ENCODE assay signal across 7 mouse cellular contexts in genomic region chrX:139480022-139480894, GRCm38 (mm10). TPM values are rescaled to one million over a fixed set of nuclear protein-coding genes. Genes with fewer than 3 reads are reported as not detected.
DNase-seq lines count a peak whose midpoint lies in the region; ATAC-seq lines count a peak whose summit lies in the region.

D330045A20Rik (plus strand) TSS chrX:139480367.

- peak within 1 kb of the TSS; percentile 41 for H3K4me2 ChIP-seq in limb, embryonic 11.5 days (ENCODE audit: low read depth, severe bottlenecking)
- H3K4me2 ChIP-seq in midbrain, embryonic 13.5 days (replicated peaks): peak within 1 kb of the TSS; percentile 58

- H3K9me3 ChIP-seq in limb, embryonic 11.5 days (ENCODE audit: control insufficient read depth, low read length): no peaks in the 10 kb centered on the region
- H3K9me3 ChIP-seq in midbrain, embryonic 13.5 days: no peaks in the 10 kb centered on the region

- no peaks in the 10 kb centered on the region for H3K36me3 ChIP-seq in limb, embryonic 11.5 days (ENCODE audit: control insufficient read depth, insufficient read depth, low read length)
- H3K36me3 ChIP-seq in midbrain, embryonic 13.5 days: no peaks in the 10 kb centered on the region

- H3K4me1 ChIP-seq in limb, embryonic 11.5 days (ENCODE audit: control insufficient read depth, insufficient read depth, low read length): no peaks in the 10 kb centered on the region
- no peaks in the 10 kb centered on the region for H3K4me1 ChIP-seq in midbrain, embryonic 13.5 days (replicated peaks)

- 28% methylated on average over 28 of the region's 28 CpGs for WGBS in limb, embryonic 11.5 days
- 27% methylated on average over 28 of the region's 28 CpGs for WGBS in midbrain, embryonic 13.5 days

- ATAC-seq in limb, embryonic 11.5 days (ENCODE audit: insufficient number of reproducible peaks, low FRiP score, low TSS enrichment, low read depth): peak; percentile 54; the same call in 1 of the 2 replicates
- peak; percentile 89 for ATAC-seq in midbrain, embryonic 13.5 days

- H3K9ac ChIP-seq in limb, embryonic 11.5 days (ENCODE audit: low read length): no peak within 1 kb of the TSS
- H3K9ac ChIP-seq in midbrain, embryonic 13.5 days (replicated peaks): 0 out of 2 replicates have a peak within 1 kb of the TSS, but pooled peaks have one; percentile 41

- no peak within 1 kb of the TSS for H3K27ac ChIP-seq in limb, embryonic 11.5 days (replicated peaks; ENCODE audit: low read depth, low read length)
- no peak within 1 kb of the TSS for H3K27ac ChIP-seq in midbrain, embryonic 13.5 days

- H3K27me3 ChIP-seq in limb, embryonic 11.5 days (ENCODE audit: control insufficient read depth, insufficient read depth, low read length): no peaks in the 10 kb centered on the region
- H3K27me3 ChIP-seq in midbrain, embryonic 13.5 days: peaks cover 21% of the 10 kb centered on the region; the same call in 1 of the 2 replicates

- peak; percentile 5 for DNase-seq in urinary bladder, postnatal 14 days (ENCODE audit: low spot score)
- DNase-seq in urinary bladder, adult 18-20 months (ENCODE audit: low spot score in 2 of 2): no peak
- DNase-seq in embryo, embryonic 9.5 days (ENCODE audit: extremely low spot score): peak; percentile 42
- DNase-seq in heart, postnatal 36 days: peak; percentile 3 to 9
- DNase-seq in limb, embryonic 11.5 days (ENCODE audit: low spot score): peak; percentile 49
- DNase-seq in testis, postnatal 10 days (ENCODE audit: low spot score): peak; percentile 42

- H3K4me3 ChIP-seq in limb, embryonic 11.5 days (ENCODE audit: low read depth, low read length): peak within 1 kb of the TSS; percentile 23; the same call in 1 of the 2 replicates
- peak within 1 kb of the TSS; percentile 37 for H3K4me3 ChIP-seq in midbrain, embryonic 13.5 days (replicated peaks)

- intact Hi-C loops in heart, postnatal 36 days (cut with DNase I): no loop called here

RNA-seq across cellular contexts. Expression of gene D330045A20Rik, which starts in this region (rescaled TPM):
- under 1 TPM; 0.08 to 0.60 TPM for total RNA-seq in heart, postnatal 36 days (2021)
- polyA plus RNA-seq in limb, embryonic 11.5 days (2014; fragmentation: Nextera tagmentation; extraction: Ambion mirVana): 0.93 and 1.9 TPM in 2 replicates
- polyA plus RNA-seq in midbrain, embryonic 13.5 days (2015; fragmentation: Nextera tagmentation; extraction: Ambion mirVana): 1.3 and 1.5 TPM in 2 replicates

Comparison
In these comparisons a context has a peak if more than half of its experiments do, and no peak if none do; other contexts are left out.
1. DNase-seq: peak in urinary bladder, postnatal 14 days (single experiment), embryo, embryonic 9.5 days (single experiment), limb, embryonic 11.5 days (single experiment) and testis, postnatal 10 days (single experiment); none in urinary bladder, adult 18-20 months (0 of 2).
2. Peak in DNase-seq in heart, postnatal 36 days; RNA of the gene not detected or under 1 TPM.